Mouse (Mus musculus): ENCODE results near the gene Nufip2. TPM values are rescaled to one million over a fixed set of nuclear protein-coding genes. Genes with fewer than 3 reads are reported as not detected.
A peak's percentile ranks its signal among the peaks of the same experiment; 100 is the strongest.
"Not testable (repeated sequence)": the region's sequence is repeated elsewhere in the genome, so short reads cannot be mapped to it uniquely, and the experiment has no call there.

Gene Nufip2
- total and polyA plus RNA-seq, 2 experiments from 2014 or later: 3.8 to 33.6 TPM

DNA sequence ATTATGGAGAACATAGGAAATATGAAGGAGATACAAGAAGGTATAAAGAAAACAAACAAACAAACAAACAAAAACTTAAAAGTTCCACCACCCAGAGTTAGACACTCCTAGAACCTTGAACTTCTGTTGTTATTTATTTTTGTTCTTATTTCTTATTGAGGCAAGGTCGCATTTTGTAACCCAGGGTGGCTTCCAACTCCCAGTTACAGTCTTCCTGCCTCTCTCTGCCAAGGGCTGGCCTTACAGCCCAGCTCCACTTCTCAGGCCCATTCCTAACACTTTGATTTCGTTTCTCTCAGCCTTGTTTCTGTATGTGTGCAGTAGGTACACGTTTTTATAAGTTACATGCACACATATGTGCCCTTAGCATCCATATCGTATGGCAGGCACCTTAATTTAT, 26.0 kb upstream of the Nufip2 start:
- Histone ChIP-seq H3K27me3 (ENCODE audit: insufficient read depth, low read length) (no peaks in the 10 kb centered on the region), H3K4me2 (ENCODE audit: low read depth, low read length) (no peak overlapping the region), H3K9me3 (ENCODE audit: low read length) (no peaks in the 10 kb centered on the region), H3K27ac (no peak overlapping the region), H3K4me3 (ENCODE audit: low read length) (no peak overlapping the region), H3K36me3 (ENCODE audit: insufficient read depth, low read length) (no peaks in the 10 kb centered on the region), H3K9ac (replicated peaks; ENCODE audit: low read length) (no peak overlapping the region), H3K4me1 (ENCODE audit: insufficient read depth, low read length) (no peaks in the 10 kb centered on the region)
- ATAC-seq (no peak), DNase-seq (ENCODE audit: low spot score) (no peak)
- 69% methylated on average over 4 of the region's 4 CpGs for WGBS
- no peak for TF ChIP-seq CTCF (IDR thresholded peaks at IDR 0.05; ENCODE audit: low read depth)

DNA sequence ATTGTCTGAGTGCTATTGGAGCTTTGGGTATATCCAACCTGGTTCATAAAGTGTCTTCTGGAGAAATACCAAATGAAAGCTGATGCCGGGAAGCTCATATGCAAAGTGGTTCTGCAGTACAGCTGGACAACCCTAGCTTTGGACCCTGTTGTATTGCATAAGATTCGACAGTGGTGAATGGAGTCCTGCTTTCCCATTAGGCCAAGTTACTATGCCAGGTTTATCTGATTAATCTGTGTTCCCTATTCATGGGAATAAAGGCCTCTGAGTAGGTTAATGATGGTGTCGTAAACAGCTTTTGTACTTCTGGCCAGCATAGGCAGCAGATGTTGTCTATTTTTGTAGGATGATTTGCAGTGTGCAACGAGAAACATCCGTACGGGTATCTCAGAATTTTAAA, 22.3 kb upstream of the Nufip2 start:
- no peak overlapping the region for H3K4me2 ChIP-seq (ENCODE audit: low read depth, low read length)
- no peaks in the 10 kb centered on the region for H3K4me1 ChIP-seq (ENCODE audit: insufficient read depth, low read length)
- ATAC-seq: no peak
- no peak overlapping the region for H3K4me3 ChIP-seq (ENCODE audit: low read length)
- no peaks in the 10 kb centered on the region for H3K36me3 ChIP-seq (ENCODE audit: insufficient read depth, low read length)
- WGBS: 64% methylated on average over 6 of the region's 6 CpGs
- no peak for TF ChIP-seq CTCF (IDR thresholded peaks at IDR 0.05; ENCODE audit: low read depth)
- no peak for DNase-seq (ENCODE audit: low spot score)
- no peaks in the 10 kb centered on the region for H3K9me3 ChIP-seq (ENCODE audit: low read length)
- H3K27ac ChIP-seq: no peak overlapping the region
- H3K9ac ChIP-seq (replicated peaks; ENCODE audit: low read length): no peak overlapping the region
- no peaks in the 10 kb centered on the region for H3K27me3 ChIP-seq (ENCODE audit: insufficient read depth, low read length)

DNA sequence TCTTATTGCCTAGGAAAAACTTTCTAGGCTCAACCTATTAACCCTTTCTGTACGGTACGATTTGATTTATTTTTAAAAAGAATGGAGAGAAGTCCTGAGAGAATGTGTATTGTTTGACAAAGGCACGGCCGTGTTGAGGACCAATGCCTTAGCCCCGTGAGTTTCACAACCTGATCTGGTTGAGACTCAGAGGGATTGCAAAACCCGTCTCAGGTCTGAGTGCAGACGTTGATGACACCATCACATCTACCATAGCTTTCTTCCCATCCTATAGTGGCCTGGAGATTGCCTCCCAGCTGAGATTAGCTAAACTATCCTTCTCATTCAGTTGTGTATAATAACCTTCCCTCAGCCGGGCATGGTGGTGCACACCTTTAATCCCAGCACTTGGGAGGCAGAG, 21.9 kb upstream of the Nufip2 start:
- Histone ChIP-seq H3K9me3 (ENCODE audit: low read length) (no peaks in the 10 kb centered on the region), H3K9ac (replicated peaks; ENCODE audit: low read length) (no peak overlapping the region), H3K27ac (no peak overlapping the region), H3K4me1 (ENCODE audit: insufficient read depth, low read length) (no peaks in the 10 kb centered on the region), H3K4me2 (ENCODE audit: low read depth, low read length) (no peak overlapping the region), H3K36me3 (ENCODE audit: insufficient read depth, low read length) (no peaks in the 10 kb centered on the region), H3K27me3 (ENCODE audit: insufficient read depth, low read length) (no peaks in the 10 kb centered on the region), H3K4me3 (ENCODE audit: low read length) (no peak overlapping the region)
- WGBS: 88% methylated on average over 8 of the region's 8 CpGs
- DNase-seq (ENCODE audit: low spot score) (no peak), ATAC-seq (no peak)
- no peak for TF ChIP-seq CTCF (IDR thresholded peaks at IDR 0.05; ENCODE audit: low read depth)

DNA sequence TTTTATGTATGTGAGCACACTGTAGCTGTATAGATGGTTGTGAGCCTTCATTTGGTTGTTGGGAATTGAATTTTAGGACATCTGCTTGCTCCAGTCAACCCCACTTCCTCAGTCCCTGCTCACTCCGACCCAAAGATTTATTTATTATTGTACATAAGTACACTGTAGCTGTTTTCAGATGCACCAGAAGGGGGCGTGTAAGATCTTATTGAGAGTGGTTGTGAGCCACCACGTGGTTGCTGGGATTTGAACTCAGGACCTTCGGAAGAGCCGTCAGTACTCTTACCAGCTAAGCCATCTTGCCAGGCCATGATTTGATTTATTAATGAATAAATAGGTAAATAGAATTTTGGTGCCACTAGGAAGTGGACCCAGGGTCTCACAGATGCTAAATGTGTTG, 20.6 kb upstream of the Nufip2 start:
- not testable (repeated sequence) for ATAC-seq; H3K9me3 ChIP-seq (ENCODE audit: low read length)
- 76% methylated on average over 5 of the region's 5 CpGs for WGBS

DNA sequence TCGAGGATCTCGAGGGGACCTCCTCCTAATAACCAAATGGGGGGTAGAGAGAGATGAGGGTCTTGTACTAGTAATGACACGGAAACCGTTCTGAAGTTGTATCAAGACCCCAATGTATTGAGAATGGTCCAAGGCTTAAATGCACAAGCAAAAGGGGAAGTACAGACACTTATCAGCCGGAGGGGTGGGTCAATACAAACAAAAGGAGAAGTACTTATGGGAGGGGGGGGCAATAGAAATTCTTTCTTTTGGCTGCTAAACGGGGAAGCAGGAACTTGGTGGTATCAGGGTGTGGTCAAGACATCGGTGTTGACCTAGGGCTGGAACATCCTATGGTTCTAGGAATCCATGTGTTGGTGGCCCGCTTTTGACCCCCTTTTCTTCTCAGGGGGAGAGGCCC, 19.2 kb upstream of the Nufip2 start:
- H3K36me3 ChIP-seq (ENCODE audit: insufficient read depth, low read length); H3K4me1 ChIP-seq (ENCODE audit: insufficient read depth, low read length); H3K4me3 ChIP-seq (ENCODE audit: low read length); H3K27me3 ChIP-seq (ENCODE audit: insufficient read depth, low read length); H3K9me3 ChIP-seq (ENCODE audit: low read length); H3K4me2 ChIP-seq (ENCODE audit: low read depth, low read length); H3K27ac ChIP-seq; DNase-seq (ENCODE audit: low spot score); ATAC-seq; H3K9ac ChIP-seq (replicated peaks; ENCODE audit: low read length): not testable (repeated sequence)
- WGBS: 89% methylated on average over 8 of the region's 8 CpGs

More for the DNA sequence above, 20.6 kb upstream of the Nufip2 start:
- not testable (repeated sequence) for H3K4me1 ChIP-seq (ENCODE audit: insufficient read depth, low read length); H3K4me2 ChIP-seq (ENCODE audit: low read depth, low read length); DNase-seq (ENCODE audit: low spot score); H3K9ac ChIP-seq (replicated peaks; ENCODE audit: low read length); H3K4me3 ChIP-seq (ENCODE audit: low read length); H3K36me3 ChIP-seq (ENCODE audit: insufficient read depth, low read length); H3K27ac ChIP-seq; H3K27me3 ChIP-seq (ENCODE audit: insufficient read depth, low read length)

DNA sequence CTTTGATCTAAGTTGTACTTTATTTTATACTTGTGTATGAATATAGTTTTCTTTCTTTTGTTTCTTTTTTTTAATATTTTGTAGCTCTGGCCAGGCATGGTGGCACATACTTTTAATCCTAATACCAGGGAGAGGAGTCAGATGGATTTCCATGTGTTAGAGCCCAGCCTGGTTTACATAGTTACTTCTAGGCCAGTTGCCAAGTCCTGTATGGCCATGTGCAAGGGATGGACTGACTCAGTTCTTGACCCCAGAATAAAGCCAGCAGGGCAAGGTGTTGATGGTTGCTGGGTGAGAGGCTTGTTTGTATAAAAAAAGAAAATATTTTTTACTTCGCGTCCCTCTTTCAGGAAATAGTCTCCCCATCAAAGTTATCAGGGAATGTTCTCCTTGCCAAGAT, 13.2 kb upstream of the Nufip2 start:
- Histone ChIP-seq H3K27ac (no peak overlapping the region), H3K4me1 (ENCODE audit: insufficient read depth, low read length) (no peaks in the 10 kb centered on the region), H3K9me3 (ENCODE audit: low read length) (peaks cover 4% of the 10 kb centered on the region), H3K27me3 (ENCODE audit: insufficient read depth, low read length) (no peaks in the 10 kb centered on the region), H3K9ac (replicated peaks; ENCODE audit: low read length) (no peak overlapping the region), H3K4me3 (ENCODE audit: low read length) (no peak overlapping the region), H3K4me2 (ENCODE audit: low read depth, low read length) (no peak overlapping the region), H3K36me3 (ENCODE audit: insufficient read depth, low read length) (no peaks in the 10 kb centered on the region)
- no peak for DNase-seq (ENCODE audit: low spot score)
- TF ChIP-seq CTCF (IDR thresholded peaks at IDR 0.05; ENCODE audit: low read depth): no peak
- no peak for ATAC-seq
- WGBS: 95% methylated on average over 2 of the region's 2 CpGs

DNA sequence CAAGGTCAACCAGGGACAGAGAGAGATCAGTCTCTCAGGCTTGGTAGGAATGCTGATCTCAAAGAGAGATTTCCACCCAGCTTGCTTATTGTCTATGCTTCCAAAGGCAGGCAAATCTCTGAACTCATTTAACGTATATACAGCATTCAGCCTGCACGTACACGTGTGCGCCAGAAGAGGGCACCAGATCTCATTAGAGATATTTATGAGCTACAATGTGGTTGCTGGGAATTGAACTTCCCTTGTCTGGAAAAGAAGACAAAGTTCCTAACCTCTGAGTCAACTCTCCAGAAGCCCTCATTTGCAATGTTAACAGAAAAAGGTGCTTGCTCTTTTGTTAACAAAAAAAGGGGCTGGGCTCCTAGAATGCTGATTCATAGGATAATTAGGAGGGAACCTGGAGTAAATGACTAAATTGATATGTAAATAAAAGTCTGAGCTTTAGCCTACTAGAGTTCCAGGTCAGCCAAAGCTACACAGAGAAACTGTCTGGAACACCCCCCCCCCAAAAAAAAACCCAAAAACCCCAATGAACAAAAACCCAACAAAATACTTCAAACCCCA, 12.4 kb upstream of the Nufip2 start:
- ATAC-seq (no peak), DNase-seq (ENCODE audit: low spot score) (no peak)
- Histone ChIP-seq H3K27ac (no peak overlapping the region), H3K9ac (replicated peaks; ENCODE audit: low read length) (no peak overlapping the region), H3K9me3 (ENCODE audit: low read length) (peaks cover 4% of the 10 kb centered on the region), H3K4me2 (ENCODE audit: low read depth, low read length) (no peak overlapping the region), H3K27me3 (ENCODE audit: insufficient read depth, low read length) (no peaks in the 10 kb centered on the region), H3K4me3 (ENCODE audit: low read length) (no peak overlapping the region), H3K4me1 (ENCODE audit: insufficient read depth, low read length) (no peaks in the 10 kb centered on the region), H3K36me3 (ENCODE audit: insufficient read depth, low read length) (no peaks in the 10 kb centered on the region)
- 0 out of 2 replicates have a peak, but pooled peaks have one; percentile 4 for TF ChIP-seq CTCF (IDR thresholded peaks at IDR 0.05; ENCODE audit: low read depth)
- WGBS: 69% methylated on average over 4 of the region's 4 CpGs

Measured in hindbrain, postnatal 0 days (tissue).